In the genomic region with DNA sequence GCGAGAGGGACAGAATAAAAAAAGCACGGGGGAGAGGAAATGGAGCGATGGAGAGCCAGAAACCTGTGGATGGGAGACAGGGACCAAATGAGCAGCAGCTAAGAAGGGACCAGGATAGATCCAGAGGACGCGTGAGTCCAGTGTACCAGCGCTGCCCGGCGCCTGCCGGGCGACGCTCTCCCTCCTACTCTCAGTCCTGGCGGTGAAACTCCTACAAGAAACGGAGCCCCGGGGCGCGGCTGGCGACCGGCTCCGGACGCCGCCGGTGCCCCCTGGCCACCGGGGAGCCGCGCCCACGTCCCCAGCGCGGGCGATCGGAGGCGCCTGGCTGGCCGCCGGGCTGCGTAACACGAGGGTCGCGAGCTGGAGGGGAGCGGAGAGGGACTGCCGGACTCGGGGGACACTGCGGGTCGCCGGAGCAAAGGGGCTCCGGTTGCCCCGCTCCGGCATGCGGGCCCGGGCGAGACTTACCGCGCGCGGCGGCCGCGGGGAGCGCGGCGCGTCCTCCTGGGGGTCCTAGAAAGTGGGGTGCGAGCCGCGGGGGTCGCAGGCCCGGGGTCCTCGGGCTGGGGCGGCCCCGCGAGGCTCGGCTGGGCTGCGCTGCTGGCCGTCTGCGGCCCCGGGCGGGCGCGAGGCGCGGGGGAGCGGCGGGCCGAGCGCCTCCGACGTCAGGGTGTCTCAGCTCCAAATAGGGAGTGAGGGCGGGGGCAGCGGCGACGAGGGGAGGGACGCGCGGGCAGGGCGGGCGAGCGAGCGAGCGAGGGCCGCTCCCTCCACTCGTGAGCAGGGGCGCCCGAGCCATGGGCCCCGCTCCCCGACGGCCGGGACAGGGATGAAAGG, we compare ENCODE assay signal across 9 mouse cellular contexts. TPM values are rescaled to one million over a fixed set of nuclear protein-coding genes. Genes with fewer than 3 reads are reported as not detected.
DNase-seq lines count a peak whose midpoint lies in the region; ATAC-seq and TF ChIP-seq lines count a peak whose summit lies in the region.
"Had no signal": no experiment of that assay in that cellular context is flagged by ENCODE, and none has a peak within 500 bp of the region (broad histone marks: within the 10 kb centered on the region; RNA-seq: fewer than 3 reads in every experiment).

A gene (minus strand): TSS at position 638 of the 840 bp plus-strand sequence.

- peaks cover 28% of the 10 kb centered on the region for H3K27me3 ChIP-seq in embryonic facial prominence, embryonic 12.5 days
- peaks cover 63% of the 10 kb centered on the region for H3K27me3 ChIP-seq in heart, embryonic 12.5 days (replicated peaks)
- H3K27me3 ChIP-seq in lung, embryonic 14.5 days (ENCODE audit: insufficient read depth, low read length), result peaks cover 9% of the 10 kb centered on the region; the same call in 1 of the 2 replicates
- peaks cover 13% of the 10 kb centered on the region; the same call in 1 of the 2 replicates for H3K27me3 ChIP-seq in stomach, embryonic 15.5 days (replicated peaks)

- no peaks in the 10 kb centered on the region for H3K9me3 ChIP-seq in embryonic facial prominence, embryonic 12.5 days
- H3K9me3 ChIP-seq in heart, embryonic 12.5 days (replicated peaks), result 0 out of 2 replicates have a peak, but pooled peaks cover 5% of the 10 kb centered on the region
- H3K9me3 ChIP-seq in lung, embryonic 14.5 days (ENCODE audit: low read depth, low read length), result no peaks in the 10 kb centered on the region; the same call in 1 of the 2 replicates
- no peaks in the 10 kb centered on the region for H3K9me3 ChIP-seq in stomach, embryonic 15.5 days

- TF ChIP-seq CTCF in lung, embryonic 14.5 days (IDR thresholded peaks at IDR 0.05; ENCODE audit: low read depth), result no peak

- DNase-seq in left cerebral cortex, adult 18-20 months (ENCODE audit: low spot score in 2 of 2), result peak in 1 of 2 experiments; percentile 40
- DNase-seq in left cerebral cortex, adult 11 months (ENCODE audit: low spot score), result no peak
- DNase-seq in kidney, postnatal 36 days, result peak; percentile 58 to 78
- peak; percentile 77 for DNase-seq in lung, embryonic 14.5 days
- no peak for DNase-seq in spleen, postnatal 10 days (ENCODE audit: low spot score in 2 of 2)

- peak within 1 kb of the TSS; percentile 92 for H3K9ac ChIP-seq in embryonic facial prominence, embryonic 12.5 days
- H3K9ac ChIP-seq in heart, embryonic 12.5 days, result peak within 1 kb of the TSS; percentile 76
- peak within 1 kb of the TSS; percentile 81 for H3K9ac ChIP-seq in lung, embryonic 14.5 days
- H3K9ac ChIP-seq in stomach, embryonic 15.5 days, result peak within 1 kb of the TSS; percentile 77

- WGBS in embryonic facial prominence, embryonic 12.5 days, result 1% methylated on average over 89 of the region's 105 CpGs
- WGBS in heart, embryonic 12.5 days, result under 1% methylated on average over 83 of the region's 105 CpGs
- WGBS in lung, embryonic 14.5 days, result under 1% methylated on average over 93 of the region's 105 CpGs
- 1% methylated on average over 77 of the region's 105 CpGs for WGBS in stomach, embryonic 15.5 days

- peak within 1 kb of the TSS; percentile 80 for H3K4me3 ChIP-seq in embryonic facial prominence, embryonic 12.5 days
- peak within 1 kb of the TSS; percentile 63 for H3K4me3 ChIP-seq in heart, embryonic 12.5 days
- H3K4me3 ChIP-seq in lung, embryonic 14.5 days (ENCODE audit: low read depth, low read length), result peak within 1 kb of the TSS; percentile 73
- peak within 1 kb of the TSS; percentile 74 for H3K4me3 ChIP-seq in stomach, embryonic 15.5 days (replicated peaks)

- 0 out of 2 replicates have a peak, but pooled peaks cover 7% of the 10 kb centered on the region for H3K36me3 ChIP-seq in embryonic facial prominence, embryonic 12.5 days
- H3K36me3 ChIP-seq in heart, embryonic 12.5 days, result no peaks in the 10 kb centered on the region
- H3K36me3 ChIP-seq in lung, embryonic 14.5 days (ENCODE audit: insufficient read depth), result no peaks in the 10 kb centered on the region
- no peaks in the 10 kb centered on the region for H3K36me3 ChIP-seq in stomach, embryonic 15.5 days

- peak within 1 kb of the TSS; percentile 76 for H3K4me2 ChIP-seq in embryonic facial prominence, embryonic 12.5 days (replicated peaks)
- peak within 1 kb of the TSS; percentile 92 for H3K4me2 ChIP-seq in heart, embryonic 12.5 days
- peak within 1 kb of the TSS; percentile 93 for H3K4me2 ChIP-seq in lung, embryonic 14.5 days
- H3K4me2 ChIP-seq in stomach, embryonic 15.5 days, result peak within 1 kb of the TSS; percentile 97

- no peak for ATAC-seq in embryonic facial prominence, embryonic 12.5 days (ENCODE audit: insufficient number of reproducible peaks, insufficient read depth, low FRiP score, low TSS enrichment)
- peak; percentile 46; the same call in 1 of the 2 replicates for ATAC-seq in heart, embryonic 12.5 days (ENCODE audit: insufficient number of reproducible peaks, low FRiP score)
- peak; percentile 65 for ATAC-seq in lung, embryonic 14.5 days (ENCODE audit: insufficient read depth)
- ATAC-seq in stomach, embryonic 15.5 days (ENCODE audit: insufficient read depth, low FRiP score, low read depth), result peak; percentile 44

- peak within 1 kb of the TSS; percentile 88 for H3K27ac ChIP-seq in embryonic facial prominence, embryonic 12.5 days
- no peak within 1 kb of the TSS for H3K27ac ChIP-seq in heart, embryonic 12.5 days (ENCODE audit: poor library complexity, severe bottlenecking)
- H3K27ac ChIP-seq in lung, embryonic 14.5 days (ENCODE audit: low read depth), result peak within 1 kb of the TSS; percentile 46; the same call in 1 of the 2 replicates
- H3K27ac ChIP-seq in stomach, embryonic 15.5 days, result peak within 1 kb of the TSS; percentile 51; the same call in 1 of the 2 replicates

- peaks cover 35% of the 10 kb centered on the region for H3K4me1 ChIP-seq in embryonic facial prominence, embryonic 12.5 days
- peaks cover 26% of the 10 kb centered on the region for H3K4me1 ChIP-seq in heart, embryonic 12.5 days (replicated peaks)
- H3K4me1 ChIP-seq in lung, embryonic 14.5 days (ENCODE audit: insufficient read depth), result peaks cover 5% of the 10 kb centered on the region; the same call in 1 of the 2 replicates
- peaks cover 46% of the 10 kb centered on the region for H3K4me1 ChIP-seq in stomach, embryonic 15.5 days

RNA-seq across cellular contexts. Expression of the gene that starts here (rescaled TPM):
- total RNA-seq in left cerebral cortex, adult 18-20 months (2021), result 10 to 100 TPM; 62.6 to 66.6 TPM
- 160 and 161 TPM in 2 replicates for polyA plus RNA-seq in embryonic facial prominence, embryonic 12.5 days (2016; fragmentation: Nextera tagmentation; extraction: Ambion mirVana)
- 10.1 and 10.6 TPM in 2 replicates for polyA plus RNA-seq in heart, embryonic 12.5 days (2016; fragmentation: Nextera tagmentation; extraction: Ambion mirVana)
- polyA plus RNA-seq in lung, embryonic 14.5 days (2014; fragmentation: Nextera tagmentation; extraction: Ambion mirVana), result 43.8 and 48.0 TPM in 2 replicates
- polyA plus RNA-seq in stomach, embryonic 15.5 days (2015; fragmentation: Nextera tagmentation; extraction: Ambion mirVana), result 55.6 and 64.6 TPM in 2 replicates
- total RNA-seq: MEL had no signal

Comparison
In these comparisons a context has a peak if more than half of its experiments do, and no peak if none do; other contexts are left out.
1. DNase-seq: peak in kidney, postnatal 36 days (2 of 2) and lung, embryonic 14.5 days (single experiment); none in left cerebral cortex, adult 11 months (single experiment) and spleen, postnatal 10 days (0 of 2).
2. Peak in every context shown above with its lines, with median percentiles within 50 percentile points of each other: H3K4me2 ChIP-seq, H3K4me3 ChIP-seq and H3K9ac ChIP-seq.